Mouse (Mus musculus) lung, embryonic 16.5 days (tissue): Measurements from ENCODE around the gene Lin28b. TPM values are rescaled to one million over a fixed set of nuclear protein-coding genes. Genes with fewer than 3 reads are reported as not detected.

Experiments used
- ATAC-seq: fragments of 200-750 bp; cut with Nextera tagmentation; 2 replicates; pipeline ENCODE4 v1.8.0; 2017; ENCODE audit warnings: low read depth, mild to moderate bottlenecking, moderate library complexity
- H3K27ac ChIP-seq: fragments of 300-500 bp; sonication (generic); 2 replicates; pipeline ENCODE4 v1.5.1; 2014; ENCODE audit warnings: mild to moderate bottlenecking, control low read depth, low read length
- H3K27me3 ChIP-seq: fragments of 300-500 bp; sonication (generic); 2 replicates; pipeline ENCODE4 v1.6.1; 2014; ENCODE audit warnings: low read depth, low read length, mixed read lengths; ENCODE audit not compliant: control insufficient read depth, insufficient read depth
- H3K36me3 ChIP-seq: fragments of 300-500 bp; sonication (generic); 2 replicates; pipeline ENCODE4 v1.6.1; 2014; ENCODE audit warnings: low read length; ENCODE audit not compliant: control insufficient read depth, insufficient read depth
- H3K4me1 ChIP-seq: fragments of 300-500 bp; sonication (generic); replicated peaks from 2 replicates; pipeline ENCODE4 v1.6.1; 2014; ENCODE audit warnings: low read length, mixed read lengths; ENCODE audit not compliant: control insufficient read depth, insufficient read depth
- H3K4me2 ChIP-seq: fragments of 300-500 bp; sonication (generic); 2 replicates; pipeline ENCODE4 v1.6.1; 2014; ENCODE audit warnings: low read depth, low read length, control low read depth
- H3K4me3 ChIP-seq: fragments of 300-500 bp; sonication (generic); 2 replicates; pipeline ENCODE4 v1.5.1; 2014; ENCODE audit warnings: mild to moderate bottlenecking, low read length, control low read depth
- H3K9ac ChIP-seq: fragments of 300-500 bp; sonication (generic); 2 replicates; pipeline ENCODE4 v1.6.1; 2014; ENCODE audit warnings: low read length, control low read depth
- H3K9me3 ChIP-seq: fragments of 300-500 bp; sonication (generic); 2 replicates; pipeline ENCODE4 v1.6.1; 2016; ENCODE audit warnings: low read length; ENCODE audit not compliant: control insufficient read depth
- WGBS: fragments of 180-500 bp; shearing (Covaris S2); extraction: QIAGEN DNeasy Blood & Tissue Kit; methylation state at CpG from one replicate; pipeline ENCODE4 v1.1.7; 2014; 5-methylcytosine and 5-hydroxymethylcytosine counted together
- polyA plus RNA-seq: library from polyadenylated mRNA; unstranded; fragments of >200 nt; fragmentation: Nextera tagmentation; extraction: Ambion mirVana; gene quantifications from 2 replicates; pipeline ENCODE4 v1.2.1, GENCODE M21; 2015

The Lin28b gene
- polyA plus RNA-seq, 1 experiment from 2014 or later = 0.48 TPM

- H3K9ac ChIP-seq = no peak overlapping the region
- H3K4me1 ChIP-seq = no peaks in the 10 kb centered on the region
- H3K27me3 ChIP-seq = no peaks in the 10 kb centered on the region
- no peak overlapping the region for H3K27ac ChIP-seq
- WGBS = 83% methylated on average over 4 of the region's 4 CpGs
- H3K9me3 ChIP-seq = no peaks in the 10 kb centered on the region
- ATAC-seq = no peak
- no peak overlapping the region for H3K4me3 ChIP-seq
- no peaks in the 10 kb centered on the region for H3K36me3 ChIP-seq
- H3K4me2 ChIP-seq = no peak overlapping the region
Measured at GRCm38 (mm10) chr10:45344381-45344780, 141.8 kb downstream of the Lin28b start.

- Histone ChIP-seq H3K4me1 (no peaks in the 10 kb centered on the region), H3K27ac (no peak overlapping the region), H3K4me2 (no peak overlapping the region), H3K9me3 (no peaks in the 10 kb centered on the region), H3K9ac (no peak overlapping the region), H3K4me3 (no peak overlapping the region), H3K36me3 (no peaks in the 10 kb centered on the region), H3K27me3 (peaks cover 21% of the 10 kb centered on the region)
- no peak for ATAC-seq
- WGBS = 66% methylated on average over 7 of the region's 7 CpGs
Measured at GRCm38 (mm10) chr10:45339106-45339505, 147.1 kb downstream of the Lin28b start.

GRCm38 (mm10) chr10:45335434-45336422 lies 150.5 kb downstream of the Lin28b start, which contains the start of gene Bves:
TSS of gene Bves (plus strand) at chr10:45335772.
- peak within 1 kb of the TSS; percentile 70 for H3K9ac ChIP-seq
- WGBS = 2% methylated on average over 74 of the region's 116 CpGs
- peak within 1 kb of the TSS; percentile 70 for H3K4me3 ChIP-seq
- no peaks in the 10 kb centered on the region for H3K36me3 ChIP-seq
- no peak within 1 kb of the TSS for H3K27ac ChIP-seq
- no peaks in the 10 kb centered on the region for H3K4me1 ChIP-seq
- H3K27me3 ChIP-seq = peaks cover 21% of the 10 kb centered on the region
- ATAC-seq = peak; percentile 79
- peak within 1 kb of the TSS; percentile 85 for H3K4me2 ChIP-seq
- H3K9me3 ChIP-seq = no peaks in the 10 kb centered on the region

GRCm38 (mm10) chr10:45334925-45335324 lies 151.3 kb downstream of the Lin28b start:
- Histone ChIP-seq H3K27me3 (peaks cover 21% of the 10 kb centered on the region), H3K27ac (no peak overlapping the region), H3K9me3 (no peaks in the 10 kb centered on the region), H3K4me1 (no peaks in the 10 kb centered on the region), H3K4me2 (peak overlapping the region; percentile 85), H3K4me3 (peak overlapping the region; percentile 70), H3K9ac (no peak overlapping the region), H3K36me3 (no peaks in the 10 kb centered on the region)
- ATAC-seq = no peak
- 24% methylated on average over 7 of the region's 7 CpGs for WGBS

- Histone ChIP-seq H3K27me3 (no peaks in the 10 kb centered on the region), H3K9ac (no peak overlapping the region), H3K4me2 (no peak overlapping the region), H3K4me1 (no peaks in the 10 kb centered on the region), H3K9me3 (no peaks in the 10 kb centered on the region), H3K27ac (no peak overlapping the region), H3K4me3 (no peak overlapping the region), H3K36me3 (no peaks in the 10 kb centered on the region)
- ATAC-seq = no peak
- 67% methylated on average over 7 of the region's 7 CpGs for WGBS
Measured at GRCm38 (mm10) chr10:45328196-45329000, 157.8 kb downstream of the Lin28b start.

Other genes starting within 250 kb of the Lin28b start
- gene Bves, start 150.6 kb downstream of the Lin28b start, polyA plus RNA-seq = 1.7 and 1.9 TPM in 2 replicates
- 17.8 and 19.8 TPM in 2 replicates for gene Hace1, start 91.4 kb upstream of the Lin28b start, polyA plus RNA-seq